Mouse (Mus musculus): ENCODE measurements around the gene Gm20388.

GRCm38 (mm10) chr8:122779255-122779654, 2868.6 kb downstream of the Gm20388 start:
- TF ChIP-seq CTCF (IDR thresholded peaks at IDR 0.05; ENCODE audit: insufficient read depth, low read depth, low read length) (no peak), POLR2A (IDR thresholded peaks at IDR 0.05; ENCODE audit: insufficient read depth, low read depth, low read length) (no peak)

Data from olfactory bulb, adult 2 months (tissue).